Mouse (Mus musculus): ENCODE data around the gene Tbcb. TPM values are rescaled to one million over a fixed set of nuclear protein-coding genes. Genes with fewer than 3 reads are reported as not detected.

Gene Tbcb
- polyA plus RNA-seq, 1 experiment from 2014 or later: 176 TPM

GRCm38 (mm10) chr7:30232631-30233148, 618 bp upstream of the Tbcb start:
- peak overlapping the region; percentile 93 for H3K27ac ChIP-seq
- peak overlapping the region; percentile 75 for H3K4me3 ChIP-seq (replicated peaks; ENCODE audit: low read depth, low read length)
- peaks cover 10% of the 10 kb centered on the region for H3K4me1 ChIP-seq (replicated peaks; ENCODE audit: insufficient read depth, low read length)
- no peaks in the 10 kb centered on the region for H3K27me3 ChIP-seq (ENCODE audit: insufficient read depth, low read length)
- no peaks in the 10 kb centered on the region for H3K9me3 ChIP-seq (replicated peaks; ENCODE audit: low read length)
- ATAC-seq (replicated peaks; ENCODE audit: low FRiP score, low read depth) (peak; percentile 23), DNase-seq (ENCODE audit: low spot score) (peak; percentile 81)
- H3K4me2 ChIP-seq (ENCODE audit: low read length): peak overlapping the region; percentile 74
- 0 out of 2 replicates have a peak, but pooled peaks cover 4% of the 10 kb centered on the region for H3K36me3 ChIP-seq (ENCODE audit: insufficient read depth, low read length)
- peak overlapping the region; percentile 83 for H3K9ac ChIP-seq (ENCODE audit: low read depth, low read length)
- peak; percentile 70 for TF ChIP-seq CTCF (IDR thresholded peaks at IDR 0.05; ENCODE audit: low read depth)
- 4% methylated on average over 24 of the region's 24 CpGs for WGBS

DNA sequence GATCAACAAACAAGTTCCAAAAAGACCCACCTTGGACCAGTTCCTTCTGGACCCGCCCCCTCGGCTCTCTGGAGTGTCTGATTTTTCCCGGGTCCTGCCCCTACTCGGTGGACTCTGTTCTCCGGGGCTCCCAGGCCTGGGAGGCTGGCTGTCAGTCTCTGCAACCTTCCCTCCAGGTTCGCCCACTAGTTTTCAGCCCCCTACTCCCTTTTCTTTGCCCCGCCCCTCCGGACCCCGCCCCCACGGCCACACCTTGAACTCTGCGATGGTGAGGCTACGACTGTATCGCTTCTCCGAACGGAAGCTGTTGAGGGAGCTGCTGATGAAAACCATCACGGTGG, 774 bp downstream of the Tbcb start:
- no peak for TF ChIP-seq CTCF (IDR thresholded peaks at IDR 0.05; ENCODE audit: low read depth)
- Histone ChIP-seq H3K9ac (ENCODE audit: low read depth, low read length) (peak overlapping the region; percentile 51), H3K4me1 (replicated peaks; ENCODE audit: insufficient read depth, low read length) (peaks cover 10% of the 10 kb centered on the region), H3K27me3 (ENCODE audit: insufficient read depth, low read length) (no peaks in the 10 kb centered on the region), H3K9me3 (replicated peaks; ENCODE audit: low read length) (no peaks in the 10 kb centered on the region), H3K27ac (no peak overlapping the region), H3K4me2 (ENCODE audit: low read length) (peak overlapping the region; percentile 74), H3K4me3 (replicated peaks; ENCODE audit: low read depth, low read length) (peak overlapping the region; percentile 75), H3K36me3 (ENCODE audit: insufficient read depth, low read length) (peaks cover 11% of the 10 kb centered on the region)
- peak; percentile 4; the same call in 1 of the 2 replicates for ATAC-seq (replicated peaks; ENCODE audit: low FRiP score, low read depth)
- DNase-seq (ENCODE audit: low spot score): no peak
- WGBS: 0% methylated on average over 16 of the region's 16 CpGs

DNA sequence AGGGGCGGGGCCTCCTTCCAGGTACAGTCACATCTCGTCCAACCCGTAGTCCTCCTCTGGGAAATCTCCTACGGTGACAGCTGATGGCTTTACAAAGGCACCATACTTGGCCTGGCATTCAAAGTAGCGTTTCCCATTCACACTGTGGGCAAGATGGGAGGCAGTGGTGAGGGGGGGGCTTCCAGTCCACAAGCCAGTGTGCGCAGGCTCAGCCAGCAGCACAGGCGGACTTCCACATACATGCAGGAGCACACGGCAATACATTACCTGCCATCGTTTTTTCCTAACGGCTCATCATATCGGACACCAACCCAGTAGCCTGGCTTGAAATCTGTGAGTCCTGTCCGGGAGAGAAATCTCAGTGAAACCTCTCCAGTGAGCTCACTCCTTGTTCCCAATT, 7.9 kb downstream of the Tbcb start:
- H3K27ac ChIP-seq: no peak overlapping the region
- H3K36me3 ChIP-seq (ENCODE audit: insufficient read depth, low read length): peaks cover 25% of the 10 kb centered on the region
- no peak overlapping the region for H3K4me2 ChIP-seq (ENCODE audit: low read length)
- H3K9ac ChIP-seq (ENCODE audit: low read depth, low read length): no peak overlapping the region
- DNase-seq (ENCODE audit: low spot score) (no peak), ATAC-seq (replicated peaks; ENCODE audit: low FRiP score, low read depth) (no peak)
- no peaks in the 10 kb centered on the region for H3K4me1 ChIP-seq (replicated peaks; ENCODE audit: insufficient read depth, low read length)
- H3K9me3 ChIP-seq (replicated peaks; ENCODE audit: low read length): no peaks in the 10 kb centered on the region
- 92% methylated on average over 12 of the region's 12 CpGs for WGBS
- H3K4me3 ChIP-seq (replicated peaks; ENCODE audit: low read depth, low read length): no peak overlapping the region
- no peak for TF ChIP-seq CTCF (IDR thresholded peaks at IDR 0.05; ENCODE audit: low read depth)
- no peaks in the 10 kb centered on the region for H3K27me3 ChIP-seq (ENCODE audit: insufficient read depth, low read length)

DNA sequence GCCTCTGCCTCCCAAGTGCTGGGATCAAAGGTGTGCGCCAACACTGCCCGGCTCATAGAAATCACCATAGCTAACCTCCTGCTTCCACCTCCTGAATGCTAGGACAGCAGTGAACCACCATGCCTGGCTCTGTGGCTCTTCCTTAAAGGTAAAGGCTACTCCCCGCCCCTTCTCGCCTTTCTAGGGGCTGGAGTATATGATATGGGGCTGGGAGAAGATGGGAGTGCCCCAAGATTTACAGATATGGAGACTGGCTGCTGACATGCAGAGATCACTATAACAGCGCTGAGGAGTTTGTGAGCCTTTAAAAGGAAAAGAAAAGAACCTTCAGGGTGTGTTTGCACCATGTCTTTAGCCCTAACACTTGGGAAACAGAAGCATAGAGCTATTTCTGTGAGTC, 9.9 kb downstream of the Tbcb start:
- ATAC-seq (replicated peaks; ENCODE audit: low FRiP score, low read depth) (no peak), DNase-seq (ENCODE audit: low spot score) (no peak)
- Histone ChIP-seq H3K9me3 (replicated peaks; ENCODE audit: low read length) (no peaks in the 10 kb centered on the region), H3K36me3 (ENCODE audit: insufficient read depth, low read length) (peaks cover 25% of the 10 kb centered on the region), H3K27ac (no peak overlapping the region), H3K27me3 (ENCODE audit: insufficient read depth, low read length) (no peaks in the 10 kb centered on the region), H3K4me2 (ENCODE audit: low read length) (no peak overlapping the region), H3K4me3 (replicated peaks; ENCODE audit: low read depth, low read length) (no peak overlapping the region), H3K9ac (ENCODE audit: low read depth, low read length) (no peak overlapping the region), H3K4me1 (replicated peaks; ENCODE audit: insufficient read depth, low read length) (no peaks in the 10 kb centered on the region)
- 93% methylated on average over 5 of the region's 5 CpGs for WGBS
- TF ChIP-seq CTCF (IDR thresholded peaks at IDR 0.05; ENCODE audit: low read depth): no peak

DNA sequence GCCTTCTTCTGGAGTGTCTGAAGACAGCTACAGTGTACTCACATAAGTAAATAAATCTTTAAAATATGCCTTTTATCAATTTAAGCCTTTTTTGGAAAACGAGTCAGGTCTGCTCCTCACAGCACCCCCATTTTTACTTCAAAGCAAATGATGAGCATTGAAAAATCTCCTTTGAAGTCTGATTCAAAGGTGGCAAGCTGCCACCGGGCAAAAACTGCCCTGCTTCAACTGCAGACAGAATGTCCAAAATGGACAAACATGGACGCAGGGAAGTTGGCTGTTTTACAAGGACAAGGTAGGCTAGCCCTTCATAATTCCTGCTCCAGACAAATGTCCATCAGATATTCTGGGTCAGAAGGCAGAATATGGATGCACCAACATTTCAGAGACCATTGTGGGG, 10.6 kb downstream of the Tbcb start:
- H3K27me3 ChIP-seq (ENCODE audit: insufficient read depth, low read length): no peaks in the 10 kb centered on the region
- H3K4me2 ChIP-seq (ENCODE audit: low read length): no peak overlapping the region
- H3K27ac ChIP-seq: no peak overlapping the region
- no peak for ATAC-seq (replicated peaks; ENCODE audit: low FRiP score, low read depth)
- H3K9me3 ChIP-seq (replicated peaks; ENCODE audit: low read length): no peaks in the 10 kb centered on the region
- no peak overlapping the region for H3K4me3 ChIP-seq (replicated peaks; ENCODE audit: low read depth, low read length)
- DNase-seq (ENCODE audit: low spot score): no peak
- H3K9ac ChIP-seq (ENCODE audit: low read depth, low read length): no peak overlapping the region
- TF ChIP-seq CTCF (IDR thresholded peaks at IDR 0.05; ENCODE audit: low read depth): no peak
- peaks cover 19% of the 10 kb centered on the region for H3K36me3 ChIP-seq (ENCODE audit: insufficient read depth, low read length)
- 76% methylated on average over 3 of the region's 3 CpGs for WGBS
- H3K4me1 ChIP-seq (replicated peaks; ENCODE audit: insufficient read depth, low read length): no peaks in the 10 kb centered on the region

GRCm38 (mm10) chr7:30220008-30220356, 12.1 kb downstream of the Tbcb start:
- no peak for TF ChIP-seq CTCF (IDR thresholded peaks at IDR 0.05; ENCODE audit: low read depth)
- peak overlapping the region; percentile 87 for H3K27ac ChIP-seq
- 9% methylated on average over 11 of the region's 11 CpGs for WGBS
- no peaks in the 10 kb centered on the region for H3K9me3 ChIP-seq (replicated peaks; ENCODE audit: low read length)
- peak overlapping the region; percentile 56 for H3K9ac ChIP-seq (ENCODE audit: low read depth, low read length)
- peak; percentile 54 for DNase-seq (ENCODE audit: low spot score)
- no peaks in the 10 kb centered on the region for H3K4me1 ChIP-seq (replicated peaks; ENCODE audit: insufficient read depth, low read length)
- peak overlapping the region; percentile 93 for H3K4me2 ChIP-seq (ENCODE audit: low read length)
- peaks cover 11% of the 10 kb centered on the region for H3K36me3 ChIP-seq (ENCODE audit: insufficient read depth, low read length)
- peak overlapping the region; percentile 41 for H3K4me3 ChIP-seq (replicated peaks; ENCODE audit: low read depth, low read length)
- peak; percentile 69 for ATAC-seq (replicated peaks; ENCODE audit: low FRiP score, low read depth)
- no peaks in the 10 kb centered on the region for H3K27me3 ChIP-seq (ENCODE audit: insufficient read depth, low read length)

Data from kidney, postnatal 0 days (tissue).